Mouse (Mus musculus) CH12.LX (cell line): ENCODE results near the gene Sf3b3.

Experiments used
- CTCF ChIP-seq, 2 experiments: IDR thresholded peaks in 1 of 2; conservative IDR thresholded peaks in 1 of 2; 2 replicates each; pipeline ENCODE4 v1.5.1; 2011 to 2012; ENCODE audit warnings: low read depth in 2 of 2, low read length in 2 of 2, improper control_type of control experiment in 1 of 2, inconsistent platforms in 1 of 2, mild to moderate bottlenecking in 1 of 2, moderate library complexity in 1 of 2
- E2F4 ChIP-seq: IDR thresholded peaks from 2 replicates; pipeline ENCODE4 v1.6.1; 2011; ENCODE audit warnings: low read depth, low read length, improper control_type of control experiment; ENCODE audit not compliant: insufficient replicate concordance
- EP300 ChIP-seq: IDR thresholded peaks from 2 replicates; pipeline ENCODE4 v1.6.1; 2011; ENCODE audit warnings: low read length, improper control_type of control experiment
- ETS1 ChIP-seq: conservative IDR thresholded peaks from 2 replicates; pipeline ENCODE4 v1.6.1; 2012; ENCODE audit warnings: low read depth, mild to moderate bottlenecking, inconsistent platforms, low read length, improper control_type of control experiment, moderate library complexity
- NELFE ChIP-seq: IDR thresholded peaks from 2 replicates; pipeline ENCODE4 v1.6.1; 2011; ENCODE audit warnings: low read depth, low read length, improper control_type of control experiment
- PAX5 ChIP-seq: IDR thresholded peaks from 2 replicates; pipeline ENCODE4 v1.6.1; 2012; ENCODE audit warnings: low read length, inconsistent platforms, mixed read lengths
- POLR2A ChIP-seq: IDR thresholded peaks from 2 replicates; pipeline ENCODE4 v1.6.1; 2011; ENCODE audit warnings: low read depth, mild to moderate bottlenecking, improper control_type of control experiment, low read length
- POLR2AphosphoS2 ChIP-seq: IDR thresholded peaks from 2 replicates; pipeline ENCODE4 v1.6.1; 2011; ENCODE audit warnings: low read depth, low read length, improper control_type of control experiment
- USF1 ChIP-seq: IDR thresholded peaks from 2 replicates; pipeline ENCODE4 v1.6.1; 2014; ENCODE audit warnings: low read depth, mild to moderate bottlenecking, inconsistent platforms, low read length, improper control_type of control experiment
- ZC3H11A ChIP-seq: IDR thresholded peaks from 2 replicates; pipeline ENCODE4 v1.6.1; 2012; ENCODE audit warnings: low read depth, mild to moderate bottlenecking, inconsistent platforms, low read length, improper control_type of control experiment

DNA sequence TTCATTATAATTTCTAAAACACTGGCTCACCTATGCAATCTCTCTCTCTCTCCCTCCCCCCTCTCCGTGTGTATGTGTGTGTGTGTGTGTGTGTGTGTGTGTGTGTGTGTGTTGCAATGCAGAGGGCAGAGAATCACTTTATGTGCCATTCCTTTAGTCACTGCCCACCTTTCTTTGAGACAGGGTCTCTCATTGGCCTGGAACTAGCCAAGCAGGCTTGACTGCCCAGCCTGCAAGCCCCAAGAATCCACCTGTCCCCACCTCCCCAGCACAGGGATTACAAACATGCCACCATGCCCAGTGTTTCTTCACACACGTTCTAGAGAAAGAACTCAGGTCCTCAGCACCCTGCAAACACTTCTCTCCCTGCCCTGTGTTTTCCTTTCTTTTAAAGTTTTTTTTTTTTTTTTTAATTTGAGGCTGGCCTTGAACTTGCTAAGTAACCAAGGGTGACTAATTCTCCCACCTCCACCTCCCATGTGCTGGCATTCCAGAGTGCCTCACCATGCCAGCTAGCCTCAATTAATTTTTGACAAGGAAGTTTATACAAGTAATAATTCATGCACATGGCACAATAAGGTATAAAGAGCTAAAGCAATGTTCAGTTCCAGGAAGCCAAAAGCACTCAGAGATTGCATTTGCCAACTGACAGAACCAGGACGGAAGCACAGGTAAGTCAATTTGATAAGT is 41.6 kb downstream of the Sf3b3 start:
- no peak for TF ChIP-seq PAX5
- TF ChIP-seq NELFE, result no peak
- no peak for TF ChIP-seq CTCF (conservative IDR thresholded peaks at IDR 0.05 in 1 of 2, IDR thresholded peaks at IDR 0.05 in 1 of 2; ENCODE audit: low read depth in 2 of 2, low read length in 2 of 2)
- no peak for TF ChIP-seq USF1
- TF ChIP-seq EP300, result no peak
- TF ChIP-seq POLR2AphosphoS2, result no peak
- TF ChIP-seq POLR2A, result no peak
- TF ChIP-seq ZC3H11A, result no peak
- TF ChIP-seq ETS1, result no peak
- TF ChIP-seq E2F4, result no peak
